Mouse (Mus musculus) liver, embryonic 14.5 days (tissue): ENCODE results near the gene Stat4. TPM values are rescaled to one million over a fixed set of nuclear protein-coding genes. Genes with fewer than 3 reads are reported as not detected.

ENCODE experiments used
- ATAC-seq: fragments of 200-750 bp; cut with Nextera tagmentation; 2 replicates; pipeline ENCODE4 v1.8.0; 2017; ENCODE audit warnings: moderate number of reproducible peaks, mild to moderate bottlenecking, moderate library complexity; ENCODE audit not compliant: insufficient read depth
- DNase-seq, 3 experiments: peaks; one replicate each; pipeline ENCODE4 v3.0.0-alpha.2; 2012 to 2013; ENCODE audit warnings: low read depth in 3 of 3, low spot score in 3 of 3
- H3K27ac ChIP-seq: fragments of 300-500 bp; sonication (generic); 2 replicates; pipeline ENCODE4 v1.5.1; 2014; ENCODE audit warnings: moderate library complexity, mild to moderate bottlenecking, control low read depth, inconsistent platforms
- H3K27me3 ChIP-seq: fragments of 300-500 bp; sonication (generic); 2 replicates; pipeline ENCODE4 v1.6.1; 2014; ENCODE audit warnings: mild to moderate bottlenecking, low read length, moderate library complexity; ENCODE audit not compliant: control insufficient read depth, insufficient read depth
- H3K36me3 ChIP-seq: fragments of 300-500 bp; sonication (generic); replicated peaks from 2 replicates; pipeline ENCODE4 v1.6.1; 2014; ENCODE audit warnings: low read depth; ENCODE audit not compliant: control insufficient read depth, insufficient read depth
- H3K4me1 ChIP-seq, 2 experiments: fragments of 200-500 bp in 1 of 2; fragments of 300-500 bp in 1 of 2; sonication (generic) in 1 of 2; replicated peaks; 2 replicates each; pipeline ENCODE4 v1.6.1; 2012 to 2014; ENCODE audit warnings: antibody characterized with exemption in 1 of 2, inconsistent platforms in 1 of 2, low read length in 1 of 2; ENCODE audit not compliant: control insufficient read depth in 2 of 2, insufficient read depth in 2 of 2
- H3K4me2 ChIP-seq: fragments of 300-500 bp; sonication (generic); 2 replicates; pipeline ENCODE4 v1.6.1; 2014; ENCODE audit warnings: low read depth, mild to moderate bottlenecking, control low read depth, moderate library complexity
- H3K4me3 ChIP-seq, 2 experiments: fragments of 200-500 bp in 1 of 2; fragments of 300-500 bp in 1 of 2; sonication (generic) in 1 of 2; 2 replicates each; pipeline ENCODE4 v1.5.1; 2012 to 2014; ENCODE audit warnings: low read depth in 2 of 2, low read length in 2 of 2, mild to moderate bottlenecking in 2 of 2, control low read depth in 1 of 2, inconsistent platforms in 1 of 2, moderate library complexity in 1 of 2; ENCODE audit not compliant: insufficient read depth in 1 of 2
- H3K9ac ChIP-seq: fragments of 300-500 bp; sonication (generic); replicated peaks from 2 replicates; pipeline ENCODE4 v1.6.1; 2014; ENCODE audit warnings: mild to moderate bottlenecking, control low read depth, moderate library complexity
- H3K9me3 ChIP-seq: fragments of 300-500 bp; sonication (generic); 2 replicates; pipeline ENCODE4 v1.6.1; 2016; ENCODE audit warnings: low read length, mixed read lengths; ENCODE audit not compliant: control insufficient read depth
- CTCF ChIP-seq: IDR thresholded peaks from 2 replicates; pipeline ENCODE4 v1.5.1; 2016; ENCODE audit warnings: antibody characterized with exemption, low read depth, control low read depth
- EP300 ChIP-seq: IDR thresholded peaks from 2 replicates; pipeline ENCODE4 v1.6.1; 2016; ENCODE audit warnings: antibody characterized with exemption, low read depth
- WGBS: fragments of 180-500 bp; shearing (Covaris S2); extraction: QIAGEN DNeasy Blood & Tissue Kit; methylation state at CpG from one replicate; pipeline ENCODE4 v1.1.7; 2014; ENCODE audit not compliant: insufficient replicate concordance; 5-methylcytosine and 5-hydroxymethylcytosine counted together
- polyA plus RNA-seq, 2 experiments: library from polyadenylated mRNA; depleted of rRNA in 1 of 2; stranded (reverse) in 1 of 2; unstranded in 1 of 2; fragments of >200 nt; fragmentation: Nextera tagmentation in 1 of 2; extraction: Ambion mirVana in 1 of 2; gene quantifications; 2 replicates each; pipeline versions ENCODE4 v1.2.1 to v1.2.3; 2012 to 2014

Stat4 gene
- polyA plus RNA-seq, 2 experiments = 0.42 to 1.5 TPM

DNA sequence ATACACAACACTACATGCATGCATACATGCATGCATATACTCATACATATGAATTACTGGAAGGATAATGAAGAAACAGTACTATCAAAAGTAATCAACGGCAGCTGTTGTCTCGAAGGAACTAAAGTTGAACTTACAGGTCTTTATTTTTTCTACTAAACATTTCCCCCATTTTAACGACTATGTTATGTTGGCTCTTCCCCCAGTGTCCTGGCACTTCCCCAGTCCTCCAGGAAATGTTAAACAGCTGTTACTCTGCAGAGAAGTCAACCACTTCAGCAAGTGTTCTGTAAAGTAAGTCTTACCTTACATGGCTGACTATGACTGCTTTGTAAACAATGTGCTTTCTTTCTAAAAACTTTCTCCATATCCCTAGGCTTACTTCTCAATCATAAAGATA is 9.1 kb downstream of the Stat4 start:
- DNase-seq = no peak
- no peaks in the 10 kb centered on the region for H3K27me3 ChIP-seq
- H3K4me2 ChIP-seq = no peak overlapping the region
- 39% methylated on average over 3 of the region's 3 CpGs for WGBS
- 0 out of 4 replicates have a peak, but pooled peaks cover 0 to 1% of the 10 kb centered on the region in 2 experiments for H3K4me1 ChIP-seq
- no peak overlapping the region for H3K4me3 ChIP-seq
- no peak for TF ChIP-seq EP300
- no peak for TF ChIP-seq CTCF
- no peaks in the 10 kb centered on the region for H3K9me3 ChIP-seq
- H3K9ac ChIP-seq = no peak overlapping the region
- no peak overlapping the region for H3K27ac ChIP-seq
- ATAC-seq = no peak
- H3K36me3 ChIP-seq = no peaks in the 10 kb centered on the region

DNA sequence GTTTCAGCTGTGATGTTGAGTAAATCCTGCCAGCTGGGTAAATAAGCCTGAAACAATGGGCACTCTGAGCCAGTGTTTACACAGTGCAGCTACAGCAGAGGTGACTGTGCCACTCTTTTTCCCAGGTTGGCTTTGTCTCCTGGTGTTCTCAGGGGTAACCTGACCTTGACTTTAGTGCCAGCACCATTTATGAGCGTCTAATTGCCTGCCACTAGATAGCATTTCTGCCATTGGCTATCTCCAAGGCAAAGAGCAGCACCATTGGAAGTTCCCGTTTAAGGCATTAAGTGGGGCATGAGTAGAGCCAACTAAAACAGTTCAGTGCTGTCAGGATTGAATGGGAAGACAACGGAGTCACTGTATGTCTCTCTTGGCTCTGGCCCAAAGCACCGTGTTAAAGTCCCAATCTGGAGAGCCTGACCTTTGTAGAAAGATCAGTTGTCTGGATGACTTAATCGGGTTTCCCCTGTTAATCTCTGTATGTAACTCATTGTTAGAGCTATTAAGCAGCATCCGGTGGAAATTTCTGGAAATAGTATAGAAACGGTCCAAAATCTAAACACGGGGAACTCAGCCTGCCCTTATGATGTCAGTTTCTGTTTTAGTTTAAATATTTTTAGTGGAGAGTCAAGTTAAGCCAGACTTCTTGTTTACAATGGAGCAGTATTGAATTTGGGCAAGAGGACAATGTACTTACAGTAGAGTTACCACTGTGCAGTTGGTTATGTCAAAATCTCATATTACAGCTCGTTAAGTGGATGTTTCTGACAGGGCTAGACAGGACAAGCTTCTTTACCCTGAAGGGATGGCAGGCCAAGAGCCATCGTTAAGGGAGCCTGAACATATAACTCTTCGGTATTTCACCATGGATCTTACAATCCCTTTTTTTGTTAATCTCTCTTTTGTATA is 10.1 kb downstream of the Stat4 start:
- TF ChIP-seq CTCF (no peak), EP300 (no peak)
- Histone ChIP-seq H3K4me2 (no peak overlapping the region), H3K4me1 (0 out of 4 replicates have a peak, but pooled peaks cover 0 to 1% of the 10 kb centered on the region in 2 experiments), H3K27ac (no peak overlapping the region), H3K4me3 (no peak overlapping the region), H3K27me3 (no peaks in the 10 kb centered on the region), H3K9ac (no peak overlapping the region), H3K9me3 (no peaks in the 10 kb centered on the region), H3K36me3 (no peaks in the 10 kb centered on the region)
- no peak for DNase-seq
- 55% methylated on average over 11 of the region's 11 CpGs for WGBS
- ATAC-seq = no peak

DNA sequence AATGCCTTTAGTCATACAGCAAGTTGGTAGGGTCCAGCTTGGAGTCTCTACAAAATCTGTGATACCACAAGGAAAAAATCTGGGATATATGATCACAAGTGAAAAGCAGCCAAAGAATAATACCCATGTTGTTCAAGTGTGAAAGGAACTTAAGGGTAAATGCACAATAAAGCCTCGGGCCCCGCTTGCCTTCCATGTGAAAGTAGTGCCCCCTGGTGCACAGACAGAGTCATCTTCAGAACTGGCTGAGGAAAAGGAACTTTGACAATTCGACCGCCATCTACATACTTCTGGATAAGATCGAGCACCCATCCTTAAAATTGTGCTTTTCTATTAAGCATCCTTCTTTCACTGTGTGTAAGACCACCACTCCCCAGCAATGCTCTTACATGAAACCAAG is 11.6 kb downstream of the Stat4 start:
- DNase-seq (no peak), ATAC-seq (no peak)
- Histone ChIP-seq H3K4me2 (no peak overlapping the region), H3K36me3 (no peaks in the 10 kb centered on the region), H3K4me3 (no peak overlapping the region), H3K27ac (no peak overlapping the region), H3K4me1 (0 out of 4 replicates have a peak, but pooled peaks cover 0 to 1% of the 10 kb centered on the region in 2 experiments), H3K9ac (no peak overlapping the region), H3K27me3 (no peaks in the 10 kb centered on the region), H3K9me3 (no peaks in the 10 kb centered on the region)
- 24% methylated on average over 5 of the region's 5 CpGs for WGBS
- TF ChIP-seq CTCF = peak; percentile 51
- TF ChIP-seq EP300 = no peak

DNA sequence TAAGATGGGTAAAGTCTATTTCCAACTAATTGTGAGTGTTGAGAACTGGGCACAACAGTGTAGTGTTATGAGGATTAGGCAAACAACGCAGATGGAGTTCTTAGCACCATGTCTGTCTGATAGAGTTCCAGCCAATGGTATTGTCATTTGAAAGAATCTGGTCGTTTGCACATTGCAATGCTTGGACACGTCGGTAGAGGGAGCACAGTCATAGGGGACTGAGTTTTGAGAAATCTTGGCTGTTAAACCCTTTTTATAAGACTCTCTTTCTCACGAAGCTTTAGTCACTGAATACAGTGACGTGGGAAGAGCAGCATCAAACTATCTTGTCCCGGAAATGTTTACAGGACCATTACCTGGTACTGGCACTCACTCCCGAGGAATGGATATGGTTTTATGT is 17.1 kb downstream of the Stat4 start:
- H3K9ac ChIP-seq = no peak overlapping the region
- no peak overlapping the region for H3K4me2 ChIP-seq
- no peak overlapping the region for H3K27ac ChIP-seq
- H3K36me3 ChIP-seq = no peaks in the 10 kb centered on the region
- TF ChIP-seq EP300 = no peak
- peak; percentile 70 for TF ChIP-seq CTCF
- H3K9me3 ChIP-seq = no peaks in the 10 kb centered on the region
- ATAC-seq (no peak), DNase-seq (peak in 2 of 3 experiments; percentile 15 to 26)
- WGBS = 15% methylated on average over 8 of the region's 8 CpGs
- no peaks in the 10 kb centered on the region for H3K27me3 ChIP-seq
- H3K4me1 ChIP-seq = no peaks in the 10 kb centered on the region
- H3K4me3 ChIP-seq = no peak overlapping the region

DNA sequence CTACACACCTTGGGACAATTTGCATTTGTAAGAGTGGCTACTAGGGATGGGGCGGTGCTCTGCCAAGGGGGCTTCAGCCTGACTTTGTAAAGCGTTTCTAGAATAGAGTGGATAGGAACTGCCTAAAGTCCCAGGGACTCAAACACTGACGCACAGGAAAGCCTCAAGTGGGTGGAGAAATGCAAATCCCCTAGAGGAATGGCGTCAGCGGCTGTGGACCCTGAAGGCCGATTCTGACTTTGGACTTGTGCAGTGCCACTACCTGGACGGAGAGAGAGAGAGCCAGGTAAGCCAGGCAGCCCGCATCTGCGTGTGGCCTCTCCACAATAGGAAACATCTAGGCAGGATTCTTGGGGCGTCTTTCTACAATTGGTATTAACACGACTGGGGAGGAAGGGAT is 21.5 kb downstream of the Stat4 start:
- DNase-seq (no peak), ATAC-seq (no peak)
- Histone ChIP-seq H3K4me2 (peak overlapping the region; percentile 38), H3K9me3 (no peaks in the 10 kb centered on the region), H3K27ac (no peak overlapping the region), H3K36me3 (no peaks in the 10 kb centered on the region), H3K27me3 (no peaks in the 10 kb centered on the region), H3K4me1 (0 out of 4 replicates have a peak, but pooled peaks cover 0 to 1% of the 10 kb centered on the region in 2 experiments), H3K4me3 (peak overlapping the region; percentile 26 to 55; a peak in 3 of 4 replicates), H3K9ac (no peak overlapping the region)
- TF ChIP-seq CTCF (no peak), EP300 (no peak)
- 2% methylated on average over 11 of the region's 11 CpGs for WGBS
